Mouse (Mus musculus) hindbrain, embryonic 16.5 days (tissue): ENCODE measurements around the gene Pramel4. TPM values are rescaled to one million over a fixed set of nuclear protein-coding genes. Genes with fewer than 3 reads are reported as not detected.
"Not testable (repeated sequence)": the region's sequence is repeated elsewhere in the genome, so short reads cannot be mapped to it uniquely, and the experiment has no call there.

ENCODE experiments used
- ATAC-seq: fragments of 200-750 bp; cut with Nextera tagmentation; 2 replicates; pipeline ENCODE4 v1.8.0; 2017; ENCODE audit warnings: moderate TSS enrichment, moderate library complexity
- H3K27ac ChIP-seq: fragments of 300-500 bp; sonication (generic); 2 replicates; pipeline ENCODE4 v1.5.1; 2014; ENCODE audit warnings: low read depth, mild to moderate bottlenecking, control low read depth, low read length, moderate library complexity
- H3K27me3 ChIP-seq: fragments of 300-500 bp; sonication (generic); replicated peaks from 2 replicates; pipeline ENCODE4 v1.6.1; 2014; ENCODE audit warnings: low read length; ENCODE audit not compliant: control insufficient read depth, insufficient read depth
- H3K36me3 ChIP-seq: fragments of 300-500 bp; sonication (generic); 2 replicates; pipeline ENCODE4 v1.6.1; 2014; ENCODE audit warnings: mild to moderate bottlenecking, low read length, moderate library complexity, mixed read lengths; ENCODE audit not compliant: control insufficient read depth, insufficient read depth
- H3K4me1 ChIP-seq: fragments of 300-500 bp; sonication (generic); 2 replicates; pipeline ENCODE4 v1.6.1; 2014; ENCODE audit warnings: low read depth, low read length; ENCODE audit not compliant: control insufficient read depth, insufficient read depth
- H3K4me2 ChIP-seq: fragments of 300-500 bp; sonication (generic); 2 replicates; pipeline ENCODE4 v1.6.1; 2014; ENCODE audit warnings: mild to moderate bottlenecking, low read length, control low read depth, moderate library complexity
- H3K4me3 ChIP-seq: fragments of 300-500 bp; sonication (generic); 2 replicates; pipeline ENCODE4 v1.5.1; 2014; ENCODE audit warnings: mild to moderate bottlenecking, low read length, control low read depth, moderate library complexity
- H3K9ac ChIP-seq: fragments of 300-500 bp; sonication (generic); 2 replicates; pipeline ENCODE4 v1.6.1; 2014; ENCODE audit warnings: low read depth, mild to moderate bottlenecking, control low read depth, low read length, moderate library complexity
- H3K9me3 ChIP-seq: fragments of 300-500 bp; sonication (generic); 2 replicates; pipeline ENCODE4 v1.6.1; 2014; ENCODE audit warnings: mild to moderate bottlenecking, low read length, moderate library complexity; ENCODE audit not compliant: control insufficient read depth
- WGBS: fragments of 180-500 bp; shearing (Covaris S2); extraction: QIAGEN DNeasy Blood & Tissue Kit; methylation state at CpG from one replicate; pipeline ENCODE4 v1.1.7; 2014; 5-methylcytosine and 5-hydroxymethylcytosine counted together
- polyA plus RNA-seq: library from polyadenylated mRNA; unstranded; fragments of >200 nt; fragmentation: Nextera tagmentation; extraction: Ambion mirVana; gene quantifications from 2 replicates; pipeline ENCODE4 v1.2.1, GENCODE M21; 2015

Pramel4 gene
- polyA plus RNA-seq = not detected in 2 replicates

DNA sequence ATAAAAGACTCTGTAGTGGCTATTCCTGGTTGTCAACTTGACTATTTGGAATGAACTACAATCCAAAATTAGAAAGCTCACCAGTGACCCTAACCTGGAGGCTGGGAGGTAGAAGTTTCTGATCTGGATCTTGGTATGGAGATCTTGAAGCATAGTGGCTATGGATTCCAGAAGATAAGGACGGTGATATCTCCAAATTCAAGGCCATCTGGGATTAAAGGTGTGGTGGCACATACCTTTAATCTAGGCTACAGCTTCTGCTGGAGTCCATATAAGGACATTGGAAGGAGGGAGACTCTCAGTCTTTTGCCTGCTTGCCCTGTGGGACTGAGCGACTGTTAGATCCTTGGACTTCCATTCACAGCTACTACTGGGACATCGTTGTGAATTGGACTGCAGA is at the start of gene Pramel4:
Gene Pramel4, plus strand, starts transcription at position 301 of the 400 bp plus-strand sequence.
- H3K4me3 ChIP-seq, H3K27me3 ChIP-seq, H3K36me3 ChIP-seq, H3K9me3 ChIP-seq, H3K27ac ChIP-seq, ATAC-seq, H3K9ac ChIP-seq, H3K4me2 ChIP-seq, H3K4me1 ChIP-seq: not testable (repeated sequence)
- WGBS = 89% methylated on average over 3 of the region's 3 CpGs

DNA sequence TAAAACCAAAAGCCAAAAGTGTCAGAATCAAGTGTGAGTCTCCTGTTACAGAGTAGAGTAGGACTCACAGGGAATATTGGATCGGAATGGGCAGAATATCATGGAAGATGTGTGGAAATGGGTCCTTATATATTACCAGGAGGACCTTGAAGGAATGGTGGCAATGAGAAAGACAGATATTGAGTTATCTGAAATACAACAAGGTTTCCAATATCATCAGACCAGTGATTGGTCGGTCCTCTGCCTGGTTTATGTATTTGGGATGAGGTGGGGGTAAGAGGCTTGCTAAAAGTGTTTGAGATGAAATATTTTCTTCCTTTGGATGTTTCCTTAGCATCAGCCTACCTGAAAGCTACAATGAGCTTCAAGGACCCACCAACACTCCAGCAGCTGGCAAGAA is 47.2 kb downstream of the Pramel4 start, which contains the start of gene Gm13102:
Gene Gm13102, plus strand, starts transcription at position 301 of the 400 bp plus-strand sequence.
- not testable (repeated sequence) for H3K4me3 ChIP-seq, H3K9ac ChIP-seq, H3K4me2 ChIP-seq, H3K9me3 ChIP-seq, H3K27me3 ChIP-seq, ATAC-seq, H3K4me1 ChIP-seq, H3K27ac ChIP-seq, H3K36me3 ChIP-seq
- WGBS = no CpG with 5 or more reads among the region's 2 CpGs

Other genes with a start within 250 kb of the Pramel4 start
- not detected in 2 replicates for gene Gm13084, start 243.0 kb upstream of the Pramel4 start, polyA plus RNA-seq
- not detected in 2 replicates for gene Gm13103, start 212.6 kb upstream of the Pramel4 start, polyA plus RNA-seq
- gene Pramef6, start 158.7 kb upstream of the Pramel4 start, polyA plus RNA-seq = not detected in 2 replicates
- not detected in 2 replicates for gene Pramef25, start 108.1 kb upstream of the Pramel4 start, polyA plus RNA-seq
- gene Gm13101, start 92.2 kb upstream of the Pramel4 start, polyA plus RNA-seq = not detected in 2 replicates
- gene Pramef17, start 64.8 kb upstream of the Pramel4 start, polyA plus RNA-seq = not detected in 2 replicates
- gene Gm13102, start 47.3 kb downstream of the Pramel4 start, polyA plus RNA-seq = not detected in 2 replicates
- gene Oog3, start 103.5 kb downstream of the Pramel4 start, polyA plus RNA-seq = not detected in 2 replicates
- gene Oog2, start 131.6 kb downstream of the Pramel4 start, polyA plus RNA-seq = not detected in 2 replicates
- gene C87977, start 154.2 kb downstream of the Pramel4 start, polyA plus RNA-seq = not detected in 2 replicates
- gene Pramel5, start 221.4 kb downstream of the Pramel4 start, polyA plus RNA-seq = not detected in 2 replicates